Mouse (Mus musculus) heart, adult 2 months (tissue): Measurements from ENCODE around the gene Dok7. TPM values are rescaled to one million over a fixed set of nuclear protein-coding genes. Genes with fewer than 3 reads are reported as not detected.

ENCODE experiments used
- DNase-seq, 2 experiments: peaks; one replicate each; pipeline ENCODE4 v3.0.0; 2021
- H3K27ac ChIP-seq: fragments of 200-600 bp; 2 replicates; pipeline ENCODE4 v1.8.1; 2022
- H3K27me3 ChIP-seq: fragments of 200-500 bp; 2 replicates; pipeline ENCODE4 v1.6.1; 2012; ENCODE audit warnings: mild to moderate bottlenecking, low read length, inconsistent platforms, mixed read lengths; ENCODE audit not compliant: control insufficient read depth, insufficient read depth
- H3K36me3 ChIP-seq: fragments of 200-500 bp; 2 replicates; pipeline ENCODE4 v1.6.1; 2012; ENCODE audit warnings: low read length, inconsistent platforms; ENCODE audit not compliant: control insufficient read depth, insufficient read depth
- H3K4me1 ChIP-seq: fragments of 200-500 bp; 2 replicates; pipeline ENCODE4 v1.6.1; 2011; ENCODE audit warnings: low read length; ENCODE audit not compliant: control insufficient read depth, insufficient read depth
- H3K4me3 ChIP-seq: fragments of 200-600 bp; 2 replicates; pipeline ENCODE4 v1.8.1; 2022
- H3K79me2 ChIP-seq: fragments of 200-500 bp; replicated peaks from 2 replicates; pipeline ENCODE4 v1.6.1; 2012; ENCODE audit warnings: mild to moderate bottlenecking, inconsistent platforms, low read length, moderate library complexity, mixed read lengths; ENCODE audit not compliant: control insufficient read depth, insufficient read depth
- H3K9ac ChIP-seq: fragments of 200-500 bp; 2 replicates; pipeline ENCODE4 v1.6.1; 2012; ENCODE audit warnings: low read depth, mild to moderate bottlenecking, control low read depth, inconsistent platforms, low read length, mixed read lengths
- CTCF ChIP-seq: fragments of 200-600 bp; IDR thresholded peaks from 2 replicates; pipeline ENCODE4 v1.8.1; 2022; ENCODE audit warnings: antibody characterized with exemption, mild to moderate bottlenecking, moderate library complexity
- EP300 ChIP-seq: fragments of 200-500 bp; IDR thresholded peaks from 2 replicates; pipeline ENCODE4 v1.6.1; 2011; ENCODE audit warnings: low read depth, low read length, control low read depth; ENCODE audit not compliant: insufficient read depth
- POLR2A ChIP-seq: fragments of 200-500 bp; IDR thresholded peaks from 2 replicates; pipeline ENCODE4 v1.6.1; 2011; ENCODE audit warnings: mild to moderate bottlenecking, low read depth, low read length, control low read depth; ENCODE audit not compliant: insufficient read depth
- WGBS: fragments of 180-500 bp; shearing (Covaris S2); methylation state at CpG from one replicate; pipeline ENCODE4 v1.1.7; 2018; 5-methylcytosine and 5-hydroxymethylcytosine counted together
- intact Hi-C: fragments of 180-260 bp; cut with DNase I; formaldehyde crosslinking; loops from one replicate; pipeline ENCODE4 v1.15.1; 2025
- long read RNA-seq: library from polyadenylated mRNA; stranded (forward); transcript quantifications from one replicate; pipeline ENCODE4 v2.0.0, GENCODE M21; 2021
- polyA plus RNA-seq: library from polyadenylated mRNA; depleted of rRNA; stranded (reverse); fragments of >200 nt; gene quantifications from 2 replicates; pipeline ENCODE4 v1.2.3, GENCODE M21; 2012; rRNA removed
- total RNA-seq, 2 experiments: library from RNA; stranded (reverse); gene quantifications; 2 replicates each; pipeline ENCODE4 v1.2.3; 2021

Dok7 gene
- total RNA-seq (10 to 100 TPM; 34.9 to 35.6 TPM), polyA plus RNA-seq (23.8 and 25.4 TPM in 2 replicates)
- long read RNA-seq, transcript Dok7-203 (7 exons, 2,779 nt) = major isoform, 12 of 21 reads
- long read RNA-seq, partial matches to known transcripts = 4 of 21 reads
- long read RNA-seq, other reads (novel, unspliced or antisense) = 5 of 21 reads

- peaks cover 13% of the 10 kb centered on the region for H3K4me1 ChIP-seq
- H3K4me3 ChIP-seq = peak within 1 kb of the TSS; percentile 65
- under 1% methylated on average over 59 of the region's 74 CpGs for WGBS
- H3K36me3 ChIP-seq = no peaks in the 10 kb centered on the region
- peak within 1 kb of the TSS; percentile 76 for H3K27ac ChIP-seq
- H3K79me2 ChIP-seq = no peaks in the 10 kb centered on the region
- peak; percentile 75 to 82 for DNase-seq
- no peaks in the 10 kb centered on the region for H3K27me3 ChIP-seq
- peak; percentile 56 for TF ChIP-seq CTCF
- no peak for TF ChIP-seq EP300
- peak; percentile 60; the same call in 1 of the 2 replicates for TF ChIP-seq POLR2A
- H3K9ac ChIP-seq = peak within 1 kb of the TSS; percentile 91
- intact Hi-C loops = no loop called here
Observed at GRCm38 (mm10) chr5:35056604-35057432, at the start of gene Dok7. Gene Dok7 (plus strand): TSS chr5:35056766.

GRCm38 (mm10) chr5:35009163-35009562 lies 47.4 kb upstream of the Dok7 start:
- Histone ChIP-seq H3K4me3 (no peak overlapping the region), H3K4me1 (peaks cover 2% of the 10 kb centered on the region), H3K27me3 (no peaks in the 10 kb centered on the region), H3K79me2 (no peaks in the 10 kb centered on the region), H3K27ac (peak overlapping the region; percentile 78), H3K9ac (no peak overlapping the region), H3K36me3 (0 out of 2 replicates have a peak, but pooled peaks cover 3% of the 10 kb centered on the region)
- peak in 1 of 2 experiments; percentile 64 for DNase-seq
- intact Hi-C loops = no loop called here
- peak; percentile 63; the same call in 1 of the 2 replicates for TF ChIP-seq EP300
- TF ChIP-seq POLR2A = no peak
- no peak for TF ChIP-seq CTCF
- WGBS = 61% methylated on average over 4 of the region's 4 CpGs

GRCm38 (mm10) chr5:35010656-35011055 lies 45.9 kb upstream of the Dok7 start:
- H3K36me3 ChIP-seq = 0 out of 2 replicates have a peak, but pooled peaks cover 3% of the 10 kb centered on the region
- H3K9ac ChIP-seq = no peak overlapping the region
- peak overlapping the region; percentile 65 for H3K27ac ChIP-seq
- H3K27me3 ChIP-seq = no peaks in the 10 kb centered on the region
- TF ChIP-seq CTCF (no peak), EP300 (no peak), POLR2A (no peak)
- DNase-seq = peak in 1 of 2 experiments; percentile 62
- intact Hi-C loops = no loop called here
- 30% methylated on average over 5 of the region's 5 CpGs for WGBS
- no peaks in the 10 kb centered on the region for H3K79me2 ChIP-seq
- peaks cover 2% of the 10 kb centered on the region for H3K4me1 ChIP-seq
- H3K4me3 ChIP-seq = no peak overlapping the region

- Histone ChIP-seq H3K36me3 (0 out of 2 replicates have a peak, but pooled peaks cover 3% of the 10 kb centered on the region), H3K4me1 (peaks cover 2% of the 10 kb centered on the region), H3K27ac (peak overlapping the region; percentile 65), H3K4me3 (no peak overlapping the region), H3K9ac (no peak overlapping the region), H3K79me2 (no peaks in the 10 kb centered on the region), H3K27me3 (no peaks in the 10 kb centered on the region)
- intact Hi-C loops = no loop called here
- TF ChIP-seq POLR2A = no peak
- no peak for TF ChIP-seq CTCF
- no peak for TF ChIP-seq EP300
- WGBS = 87% methylated on average over 6 of the region's 6 CpGs
- DNase-seq = no peak
Observed at GRCm38 (mm10) chr5:35011156-35011923, 45.2 kb upstream of the Dok7 start.

- Histone ChIP-seq H3K27me3 (no peaks in the 10 kb centered on the region), H3K4me3 (no peak overlapping the region), H3K79me2 (no peaks in the 10 kb centered on the region), H3K9ac (no peak overlapping the region), H3K27ac (no peak overlapping the region), H3K4me1 (peaks cover 5% of the 10 kb centered on the region; the same call in 1 of the 2 replicates), H3K36me3 (0 out of 2 replicates have a peak, but pooled peaks cover 3% of the 10 kb centered on the region)
- DNase-seq = no peak
- intact Hi-C loops = no loop called here
- TF ChIP-seq CTCF (no peak), POLR2A (no peak), EP300 (no peak)
- 78% methylated on average over 6 of the region's 6 CpGs for WGBS
Observed at GRCm38 (mm10) chr5:35014036-35014435, 42.5 kb upstream of the Dok7 start.
